Mouse (Mus musculus) macrophage (primary cell): ENCODE data around the gene Prdx2. TPM values are rescaled to one million over a fixed set of nuclear protein-coding genes. Genes with fewer than 3 reads are reported as not detected.

Experiments used
- H3K27ac ChIP-seq: fragments of 350-480 bp; formaldehyde crosslinking; 2 replicates; pipeline ENCODE4 v1.9.0; 2021
- H3K36me3 ChIP-seq: fragments of 350-480 bp; formaldehyde crosslinking; 2 replicates; pipeline ENCODE4 v1.9.0; 2021; ENCODE audit errors: inconsistent target
- H3K4me3 ChIP-seq: fragments of 350-480 bp; formaldehyde crosslinking; 2 replicates; pipeline ENCODE4 v1.9.0; 2021; ENCODE audit errors: inconsistent target
- H3K79me2 ChIP-seq: fragments of 350-480 bp; formaldehyde crosslinking; 2 replicates; pipeline ENCODE4 v1.9.0; 2021; ENCODE audit errors: inconsistent target
- WGBS: methylation state at CpG from one replicate; pipeline ENCODE4 v1.1.7; 2026; ENCODE audit warnings: inconsistent platforms; ENCODE audit not compliant: missing documents; 5-methylcytosine and 5-hydroxymethylcytosine counted together
- polyA plus RNA-seq: library from polyadenylated mRNA; stranded (reverse); fragments of 250-400 nt; gene quantifications from 3 replicates; pipeline ENCODE4 v1.2.4, GENCODE M21; 2018; ENCODE audit warnings: inconsistent platforms

Prdx2 gene
- polyA plus RNA-seq, 1 experiment from 2014 or later, result 77.7 TPM

- Histone ChIP-seq H3K36me3 (no peaks in the 10 kb centered on the region), H3K79me2 (no peaks in the 10 kb centered on the region), H3K4me3 (peak within 1 kb of the TSS; percentile 42), H3K27ac (peak within 1 kb of the TSS; percentile 55)
- WGBS, result under 1% methylated on average over 28 of the region's 28 CpGs
These were observed 21.0 kb downstream of the Prdx2 start, which contains the start of gene Hook2 for GRCm38 (mm10) chr8:84990349-84990748. Gene Hook2 (plus strand): TSS chr8:84990603.

- Histone ChIP-seq H3K79me2 (no peaks in the 10 kb centered on the region), H3K4me3 (peak overlapping the region; percentile 42), H3K36me3 (no peaks in the 10 kb centered on the region), H3K27ac (no peak overlapping the region)
- WGBS, result 10% methylated on average over 15 of the region's 15 CpGs
These were observed 21.4 kb downstream of the Prdx2 start for GRCm38 (mm10) chr8:84990836-84991235.

GRCm38 (mm10) chr8:84994375-84994774 lies 25.0 kb downstream of the Prdx2 start:
- H3K36me3 ChIP-seq, result no peaks in the 10 kb centered on the region
- H3K4me3 ChIP-seq, result no peak overlapping the region
- H3K27ac ChIP-seq, result no peak overlapping the region
- no peaks in the 10 kb centered on the region for H3K79me2 ChIP-seq
- 94% methylated on average over 9 of the region's 9 CpGs for WGBS

- H3K79me2 ChIP-seq, result no peaks in the 10 kb centered on the region
- no peak overlapping the region for H3K4me3 ChIP-seq
- 96% methylated on average over 18 of the region's 25 CpGs for WGBS
- no peak overlapping the region for H3K27ac ChIP-seq
- H3K36me3 ChIP-seq, result no peaks in the 10 kb centered on the region
These were observed 26.3 kb downstream of the Prdx2 start for GRCm38 (mm10) chr8:84995680-84996079.

- H3K27ac ChIP-seq, result no peak overlapping the region
- no peaks in the 10 kb centered on the region for H3K36me3 ChIP-seq
- H3K4me3 ChIP-seq, result no peak overlapping the region
- no peaks in the 10 kb centered on the region for H3K79me2 ChIP-seq
- WGBS, result 98% methylated on average over 5 of the region's 5 CpGs
These were observed 27.6 kb downstream of the Prdx2 start for GRCm38 (mm10) chr8:84996978-84997377.

GRCm38 (mm10) chr8:84997649-84998295 lies 28.4 kb downstream of the Prdx2 start:
- H3K36me3 ChIP-seq, result no peaks in the 10 kb centered on the region; the same call in 1 of the 2 replicates
- no peaks in the 10 kb centered on the region for H3K79me2 ChIP-seq
- H3K4me3 ChIP-seq, result no peak overlapping the region
- 13% methylated on average over 18 of the region's 19 CpGs for WGBS
- H3K27ac ChIP-seq, result no peak overlapping the region

- H3K79me2 ChIP-seq, result no peaks in the 10 kb centered on the region
- H3K36me3 ChIP-seq, result no peaks in the 10 kb centered on the region; the same call in 1 of the 2 replicates
- no peak overlapping the region for H3K27ac ChIP-seq
- no peak overlapping the region for H3K4me3 ChIP-seq
- 34% methylated on average over 25 of the region's 25 CpGs for WGBS
These were observed 38.3 kb downstream of the Prdx2 start for GRCm38 (mm10) chr8:85007686-85008085.

GRCm38 (mm10) chr8:85011242-85011641 lies 41.9 kb downstream of the Prdx2 start:
- H3K36me3 ChIP-seq, result no peaks in the 10 kb centered on the region
- WGBS, result 15% methylated on average over 28 of the region's 28 CpGs
- H3K27ac ChIP-seq, result no peak overlapping the region
- H3K4me3 ChIP-seq, result no peak overlapping the region
- H3K79me2 ChIP-seq, result no peaks in the 10 kb centered on the region

- Histone ChIP-seq H3K4me3 (no peak overlapping the region), H3K36me3 (peaks cover 10% of the 10 kb centered on the region), H3K79me2 (no peaks in the 10 kb centered on the region), H3K27ac (no peak overlapping the region)
- 9% methylated on average over 25 of the region's 26 CpGs for WGBS
These were observed 43.9 kb downstream of the Prdx2 start for GRCm38 (mm10) chr8:85013230-85013840.

- Histone ChIP-seq H3K27ac (no peak within 1 kb of the TSS), H3K4me3 (no peak within 1 kb of the TSS), H3K79me2 (no peaks in the 10 kb centered on the region), H3K36me3 (peaks cover 21% of the 10 kb centered on the region)
- 70% methylated on average over 1 of the region's 2 CpGs for WGBS
These were observed 45.0 kb downstream of the Prdx2 start, which contains the start of gene Best2 for GRCm38 (mm10) chr8:85014431-85014830. Gene Best2 (minus strand): TSS chr8:85014531.

- Histone ChIP-seq H3K36me3 (peaks cover 44% of the 10 kb centered on the region), H3K4me3 (no peak overlapping the region), H3K79me2 (peaks cover 16% of the 10 kb centered on the region), H3K27ac (no peak overlapping the region)
- 87% methylated on average over 10 of the region's 10 CpGs for WGBS
These were observed 47.3 kb downstream of the Prdx2 start for GRCm38 (mm10) chr8:85016724-85017123.

GRCm38 (mm10) chr8:85017209-85017608 lies 47.8 kb downstream of the Prdx2 start:
- no peak overlapping the region for H3K4me3 ChIP-seq
- peaks cover 21% of the 10 kb centered on the region for H3K79me2 ChIP-seq
- 87% methylated on average over 5 of the region's 5 CpGs for WGBS
- peaks cover 49% of the 10 kb centered on the region for H3K36me3 ChIP-seq
- no peak overlapping the region for H3K27ac ChIP-seq

- Histone ChIP-seq H3K79me2 (peaks cover 50% of the 10 kb centered on the region), H3K36me3 (peaks cover 61% of the 10 kb centered on the region), H3K27ac (no peak overlapping the region), H3K4me3 (no peak overlapping the region)
- 86% methylated on average over 3 of the region's 3 CpGs for WGBS
These were observed 52.2 kb downstream of the Prdx2 start for GRCm38 (mm10) chr8:85021514-85022055.

- 95% methylated on average over 3 of the region's 3 CpGs for WGBS
- Histone ChIP-seq H3K79me2 (peaks cover 68% of the 10 kb centered on the region), H3K36me3 (peaks cover 46% of the 10 kb centered on the region), H3K27ac (peak overlapping the region; percentile 98; the same call in 1 of the 2 replicates), H3K4me3 (peak overlapping the region; percentile 99; the same call in 1 of the 2 replicates)
These were observed 54.5 kb downstream of the Prdx2 start for GRCm38 (mm10) chr8:85023846-85024245.
